Mouse (Mus musculus) E14TG2a.4 (cell line): ENCODE measurements around the gene Fmn2.

Experiments
- H3K27me3 ChIP-seq: 2 replicates; pipeline ENCODE4 v1.6.1; 2014; ENCODE audit warnings: low read length, control low read depth; ENCODE audit not compliant: insufficient read depth
- H3K36me3 ChIP-seq: 2 replicates; pipeline ENCODE4 v1.6.1; 2014; ENCODE audit warnings: low read length, control low read depth; ENCODE audit not compliant: insufficient read depth
- H3K4me1 ChIP-seq: replicated peaks from 2 replicates; pipeline ENCODE4 v1.6.1; 2014; ENCODE audit warnings: low read depth, low read length, control low read depth
- H3K4me3 ChIP-seq: replicated peaks from 2 replicates; pipeline ENCODE4 v1.5.1; 2014; ENCODE audit warnings: mild to moderate bottlenecking, low read length
- H3K9me3 ChIP-seq: 2 replicates; pipeline ENCODE4 v1.6.1; 2014; ENCODE audit warnings: low read length, control low read depth
- CTCF ChIP-seq: conservative IDR thresholded peaks from 2 replicates; pipeline ENCODE4 v1.5.1; 2014; ENCODE audit warnings: low read length
- NANOG ChIP-seq: IDR thresholded peaks from 2 replicates; pipeline ENCODE4 v1.6.1; 2014; ENCODE audit warnings: borderline replicate concordance, low read length, mixed read lengths
- POU5F1 ChIP-seq: IDR thresholded peaks from 2 replicates; pipeline ENCODE4 v1.6.1; 2014; ENCODE audit warnings: low read length, borderline replicate concordance

Fmn2 gene

DNA sequence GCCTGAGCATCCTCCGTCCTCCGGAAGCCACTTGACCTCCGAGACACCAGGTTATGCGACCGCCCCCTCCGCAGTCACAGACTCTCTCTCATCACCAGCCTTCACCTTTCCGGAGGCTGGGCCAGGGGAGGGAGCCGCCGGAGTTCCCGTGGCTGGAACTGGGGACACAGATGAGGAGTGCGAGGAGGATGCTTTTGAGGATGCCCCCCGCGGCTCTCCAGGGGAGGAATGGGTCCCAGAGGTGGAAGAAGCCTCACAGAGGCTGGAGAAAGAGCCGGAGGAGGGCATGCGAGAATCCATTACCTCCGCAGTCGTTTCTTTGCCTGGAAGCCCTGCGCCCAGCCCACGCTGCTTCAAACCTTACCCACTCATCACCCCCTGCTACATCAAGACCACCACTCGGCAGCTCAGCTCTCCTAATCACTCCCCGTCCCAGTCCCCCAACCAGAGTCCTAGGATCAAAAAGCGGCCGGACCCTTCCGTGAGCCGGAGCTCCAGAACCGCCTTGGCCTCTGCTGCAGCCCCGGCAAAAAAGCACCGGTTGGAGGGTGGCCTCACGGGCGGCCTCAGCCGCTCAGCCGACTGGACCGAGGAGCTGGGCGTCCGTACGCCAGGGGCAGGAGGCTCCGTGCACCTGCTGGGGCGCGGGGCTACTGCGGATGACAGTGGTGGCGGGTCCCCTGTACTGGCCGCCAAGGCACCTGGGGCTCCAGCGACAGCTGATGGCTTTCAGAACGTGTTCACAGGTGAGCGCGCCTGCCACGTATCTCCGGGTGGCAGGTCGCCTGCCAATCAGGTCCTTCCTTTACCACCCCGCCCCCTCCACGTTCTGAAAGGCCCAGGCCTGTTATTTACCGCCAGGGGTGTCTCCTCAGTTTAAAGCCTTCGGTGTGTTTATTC lies 1.5 kb downstream of the Fmn2 start:
- Histone ChIP-seq H3K27me3 (peaks cover 16% of the 10 kb centered on the region), H3K36me3 (no peaks in the 10 kb centered on the region), H3K4me1 (peaks cover 24% of the 10 kb centered on the region), H3K4me3 (peak overlapping the region; percentile 85), H3K9me3 (no peaks in the 10 kb centered on the region)
- no peak for TF ChIP-seq NANOG

DNA sequence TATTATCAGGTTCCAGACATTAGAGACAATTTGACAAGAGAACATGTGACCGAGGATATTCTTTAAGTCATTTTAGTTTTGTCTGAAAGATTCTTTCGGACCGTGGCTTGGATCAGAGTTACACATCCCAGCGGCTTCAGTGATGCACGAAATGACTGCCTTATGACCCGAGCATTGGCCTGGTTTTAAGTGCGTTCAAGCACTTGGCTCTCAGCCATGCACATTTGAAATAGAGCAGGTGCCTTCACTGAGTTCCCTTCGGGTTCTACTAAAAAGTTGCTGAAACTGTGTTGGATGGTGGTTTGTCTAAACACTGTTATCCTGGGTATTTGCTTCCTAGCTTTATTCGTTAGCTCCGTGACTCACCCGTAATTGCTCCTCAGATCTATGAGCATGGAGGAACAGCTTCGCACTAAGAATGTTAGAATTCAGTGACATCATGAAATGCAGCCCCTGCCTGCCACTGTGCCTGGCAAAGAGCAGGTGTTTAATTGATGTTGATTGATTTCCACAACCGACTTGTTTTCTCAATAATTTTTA lies 7.0 kb downstream of the Fmn2 start:
- H3K4me3 ChIP-seq = no peak overlapping the region
- H3K27me3 ChIP-seq = no peaks in the 10 kb centered on the region
- 0 out of 2 replicates have a peak, but pooled peaks cover 2% of the 10 kb centered on the region for H3K4me1 ChIP-seq
- TF ChIP-seq NANOG (no peak), CTCF (no peak), POU5F1 (no peak)
- H3K36me3 ChIP-seq = no peaks in the 10 kb centered on the region
- no peaks in the 10 kb centered on the region for H3K9me3 ChIP-seq

DNA sequence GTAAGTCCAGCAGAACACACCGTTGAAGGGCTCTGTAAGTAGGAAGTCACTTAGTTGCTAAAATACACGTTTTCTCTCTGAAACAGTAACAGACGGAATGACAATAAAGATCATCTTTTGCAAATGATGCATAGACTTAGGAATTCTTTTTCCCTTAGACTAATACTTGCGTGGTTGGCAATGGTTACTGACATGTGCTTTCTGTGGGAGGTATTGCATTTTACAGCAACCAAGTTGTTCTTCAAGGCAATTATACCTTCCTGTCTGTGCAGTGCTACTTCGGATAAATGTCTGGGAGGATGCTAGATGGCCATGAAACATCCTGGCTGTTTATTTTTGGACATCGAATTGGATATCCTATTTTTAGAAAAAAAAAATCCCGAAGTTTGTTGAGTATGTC lies 11.8 kb downstream of the Fmn2 start:
- Histone ChIP-seq H3K9me3 (no peaks in the 10 kb centered on the region), H3K4me3 (no peak overlapping the region), H3K4me1 (no peaks in the 10 kb centered on the region), H3K27me3 (no peaks in the 10 kb centered on the region), H3K36me3 (no peaks in the 10 kb centered on the region)
- TF ChIP-seq CTCF (no peak), POU5F1 (no peak), NANOG (no peak)

DNA sequence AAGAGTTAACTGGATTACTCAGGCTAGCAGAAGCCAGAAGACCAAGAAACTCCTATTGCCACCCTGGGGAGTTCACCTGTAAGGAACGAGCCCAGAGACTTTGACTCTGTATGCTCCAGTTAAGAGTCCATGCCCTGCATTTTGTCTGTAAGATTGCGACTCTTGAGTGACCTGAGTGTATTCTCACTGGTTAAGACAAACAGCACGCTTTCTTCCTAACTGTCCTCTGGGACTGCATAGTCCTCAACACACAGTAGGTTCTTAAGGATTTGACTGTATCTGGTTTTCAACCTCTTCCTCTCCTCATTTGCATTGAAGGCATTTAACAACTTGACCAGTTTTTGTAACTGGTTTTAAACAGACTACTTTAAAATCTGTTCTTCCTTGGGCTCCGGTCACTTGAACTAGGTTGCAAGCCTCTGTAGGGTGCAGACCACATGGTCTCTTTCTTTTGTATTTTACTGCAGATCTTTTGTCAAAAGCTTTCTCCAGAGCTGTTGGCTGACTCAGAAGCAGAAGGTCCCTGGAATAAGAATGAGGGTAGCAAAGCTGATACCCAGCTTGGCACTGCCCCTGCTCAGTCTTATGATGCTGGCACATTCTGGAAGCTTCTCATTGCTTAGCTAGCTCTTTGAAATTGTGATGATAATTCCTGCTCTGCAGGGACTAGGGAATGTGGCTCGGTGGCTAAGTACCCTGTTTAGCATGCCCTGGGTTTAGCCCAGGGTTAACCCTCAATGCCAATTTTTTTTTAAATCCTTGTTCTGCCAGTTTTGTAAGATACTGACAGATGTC lies 20.5 kb downstream of the Fmn2 start:
- H3K9me3 ChIP-seq = peaks cover 19% of the 10 kb centered on the region; the same call in 1 of the 2 replicates
- no peaks in the 10 kb centered on the region for H3K36me3 ChIP-seq
- no peak overlapping the region for H3K4me3 ChIP-seq
- H3K4me1 ChIP-seq = 0 out of 2 replicates have a peak, but pooled peaks cover 8% of the 10 kb centered on the region
- no peaks in the 10 kb centered on the region for H3K27me3 ChIP-seq
- TF ChIP-seq CTCF (no peak), NANOG (no peak), POU5F1 (no peak)

DNA sequence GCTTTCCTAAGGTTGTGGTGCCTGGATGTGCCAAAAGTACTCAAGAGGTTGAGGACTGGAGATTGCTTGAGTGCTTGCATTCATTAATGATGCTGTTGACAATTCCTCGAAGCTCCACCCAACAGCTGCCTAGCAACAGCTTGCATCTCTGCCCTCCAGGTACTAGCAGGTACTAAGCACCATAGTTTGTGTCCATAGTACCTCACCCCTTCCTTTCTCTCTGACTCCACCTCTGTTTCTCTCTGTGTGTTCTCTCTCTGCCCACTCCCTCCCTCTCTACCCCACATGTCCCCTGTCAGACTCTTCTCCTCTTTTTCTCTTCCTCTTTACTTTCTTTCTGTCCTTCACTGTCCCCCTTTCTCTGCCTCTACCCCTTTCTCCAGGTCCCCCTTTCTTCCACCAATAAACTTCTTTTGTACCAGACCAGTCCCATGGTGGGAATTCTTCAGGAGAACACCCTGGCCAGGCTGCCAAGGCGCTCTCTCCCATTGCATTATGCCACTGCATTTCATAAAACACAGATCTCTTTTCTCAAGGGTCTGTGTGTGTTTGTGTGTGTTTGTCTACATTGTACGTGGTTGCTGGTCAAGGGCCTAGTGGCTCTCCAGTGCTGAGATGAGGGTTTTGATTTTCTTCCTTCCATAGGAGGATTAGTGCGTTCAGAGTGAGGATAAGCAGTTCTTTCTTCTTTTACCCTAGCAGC lies 21.3 kb downstream of the Fmn2 start:
- Histone ChIP-seq H3K4me3 (no peak overlapping the region), H3K27me3 (no peaks in the 10 kb centered on the region), H3K4me1 (0 out of 2 replicates have a peak, but pooled peaks cover 8% of the 10 kb centered on the region), H3K36me3 (no peaks in the 10 kb centered on the region), H3K9me3 (peaks cover 19% of the 10 kb centered on the region; the same call in 1 of the 2 replicates)
- TF ChIP-seq NANOG (no peak), CTCF (no peak), POU5F1 (no peak)

DNA sequence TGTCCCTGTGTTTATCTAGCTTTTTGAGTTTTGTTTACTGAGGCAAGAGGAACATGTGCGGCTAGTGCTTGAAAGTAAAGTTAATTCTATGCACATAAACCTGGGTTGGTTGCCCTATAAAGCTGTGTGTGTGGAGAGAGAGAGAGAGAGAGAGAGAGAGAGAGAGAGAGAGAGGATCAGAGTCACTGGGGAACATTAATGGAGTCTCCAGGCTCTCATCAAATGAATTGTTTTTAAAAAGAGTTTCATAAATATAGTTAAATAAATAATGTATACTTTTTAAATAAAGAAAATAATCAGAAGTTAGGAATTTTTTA lies 21.8 kb downstream of the Fmn2 start:
- no peak for TF ChIP-seq POU5F1
- TF ChIP-seq CTCF = no peak
- no peak for TF ChIP-seq NANOG

DNA sequence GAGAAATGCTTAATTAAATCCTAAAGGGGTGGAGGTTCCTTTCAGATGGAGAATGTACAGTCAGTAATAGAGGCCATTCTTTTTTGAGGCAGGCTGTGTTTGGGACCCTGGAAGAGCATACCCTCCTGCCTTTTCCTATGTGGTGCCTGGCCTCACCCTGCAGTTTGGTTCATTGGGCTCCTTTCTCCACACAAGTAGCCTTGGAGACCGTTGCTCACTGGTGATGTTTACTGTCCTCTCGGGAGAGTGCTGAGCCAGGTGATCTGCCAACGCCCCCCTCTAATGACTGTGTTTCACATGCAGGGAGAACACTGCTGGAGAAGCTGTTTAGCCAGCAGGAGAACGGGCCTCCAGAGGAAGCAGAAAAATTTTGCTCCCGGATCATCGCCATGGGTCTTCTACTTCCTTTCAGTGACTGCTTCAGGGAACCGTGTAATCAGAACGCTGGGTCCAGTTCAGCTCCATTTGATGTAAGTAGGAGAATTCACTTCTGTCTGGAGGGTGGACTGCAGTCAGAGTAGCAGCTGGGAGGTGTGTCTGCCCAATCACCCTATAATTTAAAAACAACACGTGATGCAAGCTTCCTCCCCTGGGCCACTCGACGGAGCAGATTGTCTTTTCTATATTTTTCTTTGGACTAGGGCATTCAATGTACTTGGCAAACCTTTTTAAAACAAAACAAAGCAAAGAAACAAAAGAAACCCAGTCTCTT lies 35.3 kb downstream of the Fmn2 start:
- H3K27me3 ChIP-seq = no peaks in the 10 kb centered on the region
- no peaks in the 10 kb centered on the region for H3K36me3 ChIP-seq
- H3K4me3 ChIP-seq = no peak overlapping the region
- H3K4me1 ChIP-seq = no peaks in the 10 kb centered on the region
- no peaks in the 10 kb centered on the region for H3K9me3 ChIP-seq
- no peak for TF ChIP-seq POU5F1
- no peak for TF ChIP-seq NANOG
- TF ChIP-seq CTCF = no peak

More for the DNA sequence above, 21.8 kb downstream of the Fmn2 start:
- H3K4me1 ChIP-seq = 0 out of 2 replicates have a peak, but pooled peaks cover 8% of the 10 kb centered on the region
- H3K4me3 ChIP-seq = no peak overlapping the region
- no peaks in the 10 kb centered on the region for H3K36me3 ChIP-seq
- no peaks in the 10 kb centered on the region for H3K27me3 ChIP-seq
- H3K9me3 ChIP-seq = peaks cover 19% of the 10 kb centered on the region; the same call in 1 of the 2 replicates

DNA sequence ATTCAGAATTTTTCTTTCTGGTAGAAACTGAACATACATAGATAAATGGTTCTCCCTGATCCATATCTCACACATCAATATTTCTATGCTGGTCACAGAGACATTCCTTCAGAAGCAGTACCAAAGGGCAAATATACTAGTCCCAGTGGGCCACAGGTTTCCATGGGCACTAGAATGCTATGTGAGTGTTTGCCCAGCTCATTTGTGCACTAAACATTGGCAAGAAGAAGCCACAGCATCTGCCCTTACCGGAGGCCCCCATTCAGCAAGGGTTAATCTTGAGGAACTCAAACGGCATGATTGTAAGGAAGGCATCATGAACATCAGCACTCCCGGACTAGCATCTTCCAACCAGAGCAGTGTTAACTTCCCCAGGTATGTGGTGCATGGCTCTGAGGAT lies 35.9 kb downstream of the Fmn2 start:
- TF ChIP-seq CTCF (no peak), POU5F1 (no peak), NANOG (no peak)
- Histone ChIP-seq H3K4me1 (no peaks in the 10 kb centered on the region), H3K9me3 (no peaks in the 10 kb centered on the region), H3K27me3 (no peaks in the 10 kb centered on the region), H3K36me3 (no peaks in the 10 kb centered on the region), H3K4me3 (no peak overlapping the region)
